Mouse (Mus musculus): ENCODE results near the gene Pik3r4. TPM values are rescaled to one million over a fixed set of nuclear protein-coding genes. Genes with fewer than 3 reads are reported as not detected.
A peak's percentile ranks its signal among the peaks of the same experiment; 100 is the strongest.
"Not testable (repeated sequence)": the region's sequence is repeated elsewhere in the genome, so short reads cannot be mapped to it uniquely, and the experiment has no call there.

Gene Pik3r4
- 18.0 and 19.1 TPM in 2 replicates for polyA plus RNA-seq (2015; fragmentation: Nextera tagmentation; extraction: Ambion mirVana)

GRCm38 (mm10) chr9:105642460-105643371, at the start of gene Pik3r4:
Gene Pik3r4, plus strand, starts transcription at chr9:105642978.
- Histone ChIP-seq H3K4me2 (peak within 1 kb of the TSS; percentile 87), H3K27ac (no peak within 1 kb of the TSS), H3K9me3 (replicated peaks) (no peaks in the 10 kb centered on the region), H3K36me3 (ENCODE audit: poor library complexity, severe bottlenecking) (peaks cover 29% of the 10 kb centered on the region), H3K27me3 (no peaks in the 10 kb centered on the region), H3K9ac (peak within 1 kb of the TSS; percentile 83), H3K4me3 (peak within 1 kb of the TSS; percentile 83), H3K4me1 (peaks cover 10% of the 10 kb centered on the region)
- WGBS, result 5% methylated on average over 37 of the region's 37 CpGs
- peak; percentile 97 for ATAC-seq

GRCm38 (mm10) chr9:105598906-105599305, 43.9 kb upstream of the Pik3r4 start:
- Histone ChIP-seq H3K4me2 (no peak overlapping the region), H3K4me1 (no peaks in the 10 kb centered on the region)
- WGBS, result 88% methylated on average over 4 of the region's 4 CpGs

GRCm38 (mm10) chr9:105611980-105612771, 30.6 kb upstream of the Pik3r4 start:
- 86% methylated on average over 15 of the region's 15 CpGs for WGBS
- no peak overlapping the region for H3K4me2 ChIP-seq
- no peak for ATAC-seq
- no peak overlapping the region for H3K9ac ChIP-seq
- H3K27me3 ChIP-seq, result no peaks in the 10 kb centered on the region
- H3K9me3 ChIP-seq (replicated peaks), result no peaks in the 10 kb centered on the region
- H3K27ac ChIP-seq, result no peak overlapping the region
- no peak overlapping the region for H3K4me3 ChIP-seq
- no peaks in the 10 kb centered on the region for H3K36me3 ChIP-seq (ENCODE audit: poor library complexity, severe bottlenecking)
- H3K4me1 ChIP-seq, result no peaks in the 10 kb centered on the region

More at GRCm38 (mm10) chr9:105598906-105599305, 43.9 kb upstream of the Pik3r4 start:
- Histone ChIP-seq H3K36me3 (ENCODE audit: poor library complexity, severe bottlenecking) (no peaks in the 10 kb centered on the region), H3K27me3 (no peaks in the 10 kb centered on the region), H3K9ac (no peak overlapping the region), H3K27ac (no peak overlapping the region), H3K4me3 (no peak overlapping the region), H3K9me3 (replicated peaks) (no peaks in the 10 kb centered on the region)
- no peak for ATAC-seq

GRCm38 (mm10) chr9:105612919-105613318, 29.9 kb upstream of the Pik3r4 start:
- WGBS, result 70% methylated on average over 7 of the region's 7 CpGs
- Histone ChIP-seq H3K4me1 (no peaks in the 10 kb centered on the region), H3K4me2 (no peak overlapping the region), H3K9me3 (replicated peaks) (no peaks in the 10 kb centered on the region), H3K4me3 (no peak overlapping the region), H3K36me3 (ENCODE audit: poor library complexity, severe bottlenecking) (no peaks in the 10 kb centered on the region), H3K27me3 (no peaks in the 10 kb centered on the region), H3K27ac (no peak overlapping the region), H3K9ac (no peak overlapping the region)
- ATAC-seq, result no peak

- WGBS, result 92% methylated on average over 2 of the region's 2 CpGs
- H3K4me1 ChIP-seq, result no peaks in the 10 kb centered on the region
These were observed 26.8 kb upstream of the Pik3r4 start for GRCm38 (mm10) chr9:105615952-105616351.

GRCm38 (mm10) chr9:105617274-105617673, 25.5 kb upstream of the Pik3r4 start:
- H3K9ac ChIP-seq; H3K27me3 ChIP-seq; H3K36me3 ChIP-seq (ENCODE audit: poor library complexity, severe bottlenecking); H3K4me2 ChIP-seq; H3K4me1 ChIP-seq; H3K9me3 ChIP-seq (replicated peaks); H3K4me3 ChIP-seq; H3K27ac ChIP-seq: not testable (repeated sequence)
- peak; percentile 30; the same call in 1 of the 2 replicates for ATAC-seq

More at GRCm38 (mm10) chr9:105615952-105616351, 26.8 kb upstream of the Pik3r4 start:
- ATAC-seq, result no peak
- no peak overlapping the region for H3K4me3 ChIP-seq
- H3K9me3 ChIP-seq (replicated peaks), result no peaks in the 10 kb centered on the region
- no peak overlapping the region for H3K4me2 ChIP-seq
- H3K9ac ChIP-seq, result no peak overlapping the region
- no peaks in the 10 kb centered on the region for H3K27me3 ChIP-seq
- no peak overlapping the region for H3K27ac ChIP-seq
- no peaks in the 10 kb centered on the region for H3K36me3 ChIP-seq (ENCODE audit: poor library complexity, severe bottlenecking)

- 87% methylated on average over 2 of the region's 2 CpGs for WGBS
- H3K4me1 ChIP-seq, result no peaks in the 10 kb centered on the region
- H3K36me3 ChIP-seq (ENCODE audit: poor library complexity, severe bottlenecking), result no peaks in the 10 kb centered on the region
- no peak overlapping the region for H3K4me2 ChIP-seq
- H3K4me3 ChIP-seq, result no peak overlapping the region
- no peaks in the 10 kb centered on the region for H3K27me3 ChIP-seq
- H3K9ac ChIP-seq, result no peak overlapping the region
- H3K27ac ChIP-seq, result no peak overlapping the region
- ATAC-seq, result no peak
- H3K9me3 ChIP-seq (replicated peaks), result no peaks in the 10 kb centered on the region
These were observed 8.8 kb upstream of the Pik3r4 start for GRCm38 (mm10) chr9:105633961-105634360.

GRCm38 (mm10) chr9:105641377-105641776, 1.4 kb upstream of the Pik3r4 start:
- H3K27me3 ChIP-seq; H3K4me2 ChIP-seq; H3K4me3 ChIP-seq; H3K9me3 ChIP-seq (replicated peaks); H3K27ac ChIP-seq; ATAC-seq; H3K9ac ChIP-seq: not testable (repeated sequence)
- H3K4me1 ChIP-seq, result peaks cover 10% of the 10 kb centered on the region
- 71% methylated on average over 6 of the region's 6 CpGs for WGBS
- H3K36me3 ChIP-seq (ENCODE audit: poor library complexity, severe bottlenecking), result peaks cover 20% of the 10 kb centered on the region

- Histone ChIP-seq H3K4me3 (no peak overlapping the region), H3K36me3 (ENCODE audit: poor library complexity, severe bottlenecking) (peaks cover 59% of the 10 kb centered on the region), H3K27ac (no peak overlapping the region), H3K9me3 (replicated peaks) (no peaks in the 10 kb centered on the region), H3K4me1 (no peaks in the 10 kb centered on the region), H3K9ac (no peak overlapping the region), H3K27me3 (no peaks in the 10 kb centered on the region), H3K4me2 (no peak overlapping the region)
- ATAC-seq, result no peak
- WGBS, result 73% methylated on average over 2 of the region's 2 CpGs
These were observed 13.4 kb downstream of the Pik3r4 start for GRCm38 (mm10) chr9:105656189-105656588.

GRCm38 (mm10) chr9:105658216-105658615, 15.4 kb downstream of the Pik3r4 start:
- Histone ChIP-seq H3K27me3 (no peaks in the 10 kb centered on the region), H3K4me1 (no peaks in the 10 kb centered on the region), H3K9me3 (replicated peaks) (no peaks in the 10 kb centered on the region), H3K9ac (no peak overlapping the region), H3K4me2 (no peak overlapping the region), H3K4me3 (no peak overlapping the region), H3K27ac (no peak overlapping the region), H3K36me3 (ENCODE audit: poor library complexity, severe bottlenecking) (peaks cover 61% of the 10 kb centered on the region)
- no peak for ATAC-seq
- WGBS, result 97% methylated on average over 12 of the region's 12 CpGs

- H3K27ac ChIP-seq, result peak overlapping the region; percentile 14; the same call in 1 of the 2 replicates
- no peak overlapping the region for H3K4me3 ChIP-seq
- no peaks in the 10 kb centered on the region for H3K27me3 ChIP-seq
- no peaks in the 10 kb centered on the region for H3K4me1 ChIP-seq
- H3K36me3 ChIP-seq (ENCODE audit: poor library complexity, severe bottlenecking), result peaks cover 65% of the 10 kb centered on the region
- H3K9ac ChIP-seq, result no peak overlapping the region
- H3K9me3 ChIP-seq (replicated peaks), result no peaks in the 10 kb centered on the region
- 81% methylated on average over 6 of the region's 6 CpGs for WGBS
- H3K4me2 ChIP-seq, result no peak overlapping the region
- peak; percentile 59; the same call in 1 of the 2 replicates for ATAC-seq
These were observed 17.1 kb downstream of the Pik3r4 start for GRCm38 (mm10) chr9:105659877-105660276.

GRCm38 (mm10) chr9:105665269-105665668, 22.5 kb downstream of the Pik3r4 start:
- Histone ChIP-seq H3K9me3 (replicated peaks) (no peaks in the 10 kb centered on the region), H3K9ac (no peak overlapping the region), H3K36me3 (ENCODE audit: poor library complexity, severe bottlenecking) (peaks cover 81% of the 10 kb centered on the region), H3K4me2 (no peak overlapping the region), H3K4me1 (no peaks in the 10 kb centered on the region), H3K27ac (no peak overlapping the region), H3K4me3 (no peak overlapping the region), H3K27me3 (no peaks in the 10 kb centered on the region)
- no peak for ATAC-seq
- 90% methylated on average over 7 of the region's 7 CpGs for WGBS

Measured in forebrain, embryonic 13.5 days (tissue).